Mouse (Mus musculus) intestine, postnatal 0 days (tissue): ENCODE data around the gene Pidd1. TPM values are rescaled to one million over a fixed set of nuclear protein-coding genes. Genes with fewer than 3 reads are reported as not detected.

Experiments used
- ATAC-seq: fragments of 200-750 bp; cut with Nextera tagmentation; 2 replicates; pipeline ENCODE4 v1.8.0; 2017; ENCODE audit warnings: mild to moderate bottlenecking, moderate TSS enrichment, moderate library complexity
- H3K27ac ChIP-seq: fragments of 300-500 bp; sonication (generic); 2 replicates; pipeline ENCODE4 v1.5.1; 2014; ENCODE audit warnings: mild to moderate bottlenecking, low read depth, low read length, moderate library complexity
- H3K27me3 ChIP-seq: fragments of 300-500 bp; sonication (generic); replicated peaks from 2 replicates; pipeline ENCODE4 v1.6.1; 2014; ENCODE audit warnings: low read length, mixed read lengths; ENCODE audit not compliant: control insufficient read depth, insufficient read depth
- H3K36me3 ChIP-seq: fragments of 300-500 bp; sonication (generic); 2 replicates; pipeline ENCODE4 v1.6.1; 2014; ENCODE audit warnings: mild to moderate bottlenecking, moderate library complexity; ENCODE audit not compliant: control insufficient read depth, insufficient read depth
- H3K4me1 ChIP-seq: fragments of 300-500 bp; sonication (generic); replicated peaks from 2 replicates; pipeline ENCODE4 v1.6.1; 2014; ENCODE audit warnings: antibody characterized with exemption, low read length, mixed read lengths; ENCODE audit not compliant: control insufficient read depth, insufficient read depth
- H3K4me2 ChIP-seq: fragments of 300-500 bp; sonication (generic); replicated peaks from 2 replicates; pipeline ENCODE4 v1.6.1; 2014; ENCODE audit warnings: low read depth, mild to moderate bottlenecking, moderate library complexity
- H3K4me3 ChIP-seq: fragments of 300-500 bp; sonication (generic); 2 replicates; pipeline ENCODE4 v1.5.1; 2014; ENCODE audit warnings: low read depth, low read length
- H3K9ac ChIP-seq: fragments of 300-500 bp; sonication (generic); 2 replicates; pipeline ENCODE4 v1.6.1; 2014; ENCODE audit warnings: mild to moderate bottlenecking, low read depth, low read length
- H3K9me3 ChIP-seq: fragments of 300-500 bp; sonication (generic); 2 replicates; pipeline ENCODE4 v1.6.1; 2016; ENCODE audit warnings: mixed run types; ENCODE audit not compliant: control insufficient read depth
- CTCF ChIP-seq: sonication (generic); IDR thresholded peaks from 2 replicates; pipeline ENCODE4 v1.5.1; 2016; ENCODE audit warnings: low read depth, mild to moderate bottlenecking, control low read depth, antibody characterized with exemption, moderate library complexity
- WGBS: fragments of 180-500 bp; shearing (Covaris S2); extraction: QIAGEN DNeasy Blood & Tissue Kit; methylation state at CpG from one replicate; pipeline ENCODE4 v1.1.7; 2014; 5-methylcytosine and 5-hydroxymethylcytosine counted together
- polyA plus RNA-seq: library from polyadenylated mRNA; unstranded; fragments of >200 nt; fragmentation: Nextera tagmentation; extraction: Ambion mirVana; gene quantifications from 2 replicates; pipeline ENCODE4 v1.2.1, GENCODE M21; 2015

The Pidd1 gene
- polyA plus RNA-seq, 1 experiment from 2014 or later, result 1.6 TPM

DNA sequence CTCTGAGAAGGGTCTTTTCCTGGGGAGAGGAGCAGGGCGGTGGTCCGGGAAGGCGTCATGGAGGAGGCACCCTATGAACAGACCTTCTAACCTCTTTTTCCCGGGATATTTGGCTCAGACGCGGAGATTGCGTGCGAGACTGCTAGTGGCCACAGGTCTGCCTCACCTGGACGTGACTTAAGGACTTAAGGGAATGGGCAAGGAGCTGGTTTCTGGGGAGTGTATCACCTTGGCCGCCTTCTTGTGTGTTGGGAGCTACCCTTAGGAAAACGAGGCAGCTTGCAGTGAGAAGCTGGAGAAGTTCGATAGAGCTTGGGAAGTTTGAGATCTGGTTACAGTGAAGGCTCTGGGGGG lies 32.0 kb upstream of the Pidd1 start:
- WGBS, result 3% methylated on average over 12 of the region's 12 CpGs
- Histone ChIP-seq H3K36me3 (peaks cover 17% of the 10 kb centered on the region), H3K4me3 (peak overlapping the region; percentile 62), H3K27ac (peak overlapping the region; percentile 87), H3K9ac (peak overlapping the region; percentile 59), H3K4me1 (peaks cover 10% of the 10 kb centered on the region; the same call in 1 of the 2 replicates), H3K4me2 (peak overlapping the region; percentile 98), H3K27me3 (no peaks in the 10 kb centered on the region), H3K9me3 (no peaks in the 10 kb centered on the region)
- ATAC-seq, result no peak; the same call in 1 of the 2 replicates
- TF ChIP-seq CTCF, result no peak

DNA sequence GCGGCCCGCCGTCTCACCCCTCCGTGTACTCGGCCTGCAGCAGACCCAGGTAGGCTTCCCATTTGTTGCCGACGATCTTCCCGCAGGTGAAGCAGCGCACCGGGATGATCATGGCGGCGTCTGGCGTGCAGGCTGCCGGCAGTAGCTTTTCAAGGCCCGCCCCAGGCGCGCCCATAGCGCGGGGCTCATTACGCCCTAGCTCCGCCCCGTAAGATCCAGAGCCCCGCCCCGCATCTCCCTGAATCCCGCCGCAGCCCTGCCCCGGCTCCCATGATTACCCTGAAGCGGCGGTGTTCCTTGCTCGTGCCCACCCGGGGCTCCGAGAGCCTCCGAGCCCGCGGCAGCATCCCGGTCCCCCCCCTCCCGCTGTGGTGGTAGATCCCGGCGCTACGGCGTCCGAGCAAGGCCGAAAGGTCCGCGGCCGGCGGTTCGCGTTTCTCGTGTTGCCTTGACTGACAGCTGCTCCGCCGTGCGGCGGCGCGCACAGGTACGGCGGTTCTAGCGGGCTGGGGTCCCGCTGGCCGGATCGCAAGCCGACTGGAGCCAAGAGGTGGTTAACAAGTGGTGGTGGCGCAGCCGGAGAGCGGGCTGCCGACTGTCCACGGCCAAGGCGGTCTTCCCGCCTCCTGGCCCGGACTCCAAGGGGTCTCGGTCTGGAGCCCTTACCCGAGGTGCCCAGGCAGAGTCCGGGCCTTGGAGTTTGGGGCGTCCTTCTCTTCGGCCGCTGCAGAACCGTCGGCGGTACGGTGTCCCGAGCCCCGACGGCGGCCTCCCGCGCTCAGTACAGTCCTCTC lies 31.4 kb upstream of the Pidd1 start, which contains the start of the genes Polr2l and Tspan4:
Gene Polr2l, minus strand, starts transcription at position 122 of the 794 bp plus-strand sequence.
Gene Tspan4, plus strand, starts transcription at position 230 of the 794 bp plus-strand sequence.
- no peaks in the 10 kb centered on the region for H3K9me3 ChIP-seq
- under 1% methylated on average over 87 of the region's 87 CpGs for WGBS
- no peaks in the 10 kb centered on the region for H3K27me3 ChIP-seq
- TF ChIP-seq CTCF, result peak; percentile 36
- H3K4me3 ChIP-seq, result peak within 1 kb of the TSS; percentile 62
- H3K36me3 ChIP-seq, result peaks cover 22% of the 10 kb centered on the region
- peak within 1 kb of the TSS; percentile 87 for H3K27ac ChIP-seq
- peaks cover 10% of the 10 kb centered on the region; the same call in 1 of the 2 replicates for H3K4me1 ChIP-seq
- H3K9ac ChIP-seq, result peak within 1 kb of the TSS; percentile 59
- peak; percentile 71 for ATAC-seq
- peak within 1 kb of the TSS; percentile 98 for H3K4me2 ChIP-seq

DNA sequence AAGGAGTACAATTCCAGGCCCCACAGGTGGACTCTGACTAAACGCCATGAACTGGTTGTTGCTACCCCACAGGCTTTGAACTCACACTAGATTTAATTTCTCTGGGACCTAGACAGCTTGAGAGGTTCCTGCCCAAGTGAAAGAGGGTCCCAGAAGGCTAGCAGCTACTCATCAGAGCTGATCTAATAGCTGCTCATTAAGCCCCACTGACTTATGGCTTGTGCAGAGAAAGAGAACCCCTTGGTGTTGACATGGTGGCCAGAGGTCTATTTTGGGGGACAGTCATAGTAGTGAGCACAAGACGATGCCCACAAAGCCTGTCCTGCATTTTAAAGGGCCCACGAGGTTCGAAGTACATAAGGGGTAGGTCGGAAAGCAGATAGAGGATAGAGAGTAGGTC lies 30.3 kb upstream of the Pidd1 start:
- 6% methylated on average over 5 of the region's 5 CpGs for WGBS
- peak overlapping the region; percentile 62 for H3K4me3 ChIP-seq
- no peak for TF ChIP-seq CTCF
- peaks cover 14% of the 10 kb centered on the region for H3K4me1 ChIP-seq
- peak overlapping the region; percentile 59 for H3K9ac ChIP-seq
- no peaks in the 10 kb centered on the region for H3K9me3 ChIP-seq
- H3K27me3 ChIP-seq, result no peaks in the 10 kb centered on the region
- H3K36me3 ChIP-seq, result peaks cover 31% of the 10 kb centered on the region
- no peak for ATAC-seq
- H3K4me2 ChIP-seq, result peak overlapping the region; percentile 98
- no peak overlapping the region for H3K27ac ChIP-seq

DNA sequence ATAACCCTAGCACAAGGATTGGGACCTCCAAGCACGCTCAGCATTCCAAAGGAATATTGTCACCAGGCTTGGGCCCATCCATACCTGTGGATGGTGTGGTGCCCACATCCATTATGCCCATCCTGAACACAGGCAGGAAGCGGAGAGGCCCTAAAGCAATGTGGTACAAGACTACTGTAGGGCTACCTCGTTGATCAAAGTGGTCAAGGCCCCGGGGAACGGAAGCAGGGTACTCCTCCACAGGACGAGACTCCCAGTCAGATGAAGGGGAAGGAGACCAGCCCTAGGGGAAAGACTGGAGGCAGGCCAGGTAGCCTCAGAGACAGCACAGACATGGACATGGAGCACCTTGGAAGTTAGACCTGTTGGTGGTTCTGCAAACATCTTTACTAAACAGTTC lies 28.9 kb upstream of the Pidd1 start:
- Histone ChIP-seq H3K4me2 (no peak overlapping the region), H3K27me3 (no peaks in the 10 kb centered on the region), H3K4me1 (peaks cover 23% of the 10 kb centered on the region), H3K4me3 (no peak overlapping the region), H3K9me3 (no peaks in the 10 kb centered on the region), H3K27ac (no peak overlapping the region), H3K36me3 (peaks cover 31% of the 10 kb centered on the region), H3K9ac (no peak overlapping the region)
- 82% methylated on average over 6 of the region's 6 CpGs for WGBS
- no peak for TF ChIP-seq CTCF
- ATAC-seq, result no peak

DNA sequence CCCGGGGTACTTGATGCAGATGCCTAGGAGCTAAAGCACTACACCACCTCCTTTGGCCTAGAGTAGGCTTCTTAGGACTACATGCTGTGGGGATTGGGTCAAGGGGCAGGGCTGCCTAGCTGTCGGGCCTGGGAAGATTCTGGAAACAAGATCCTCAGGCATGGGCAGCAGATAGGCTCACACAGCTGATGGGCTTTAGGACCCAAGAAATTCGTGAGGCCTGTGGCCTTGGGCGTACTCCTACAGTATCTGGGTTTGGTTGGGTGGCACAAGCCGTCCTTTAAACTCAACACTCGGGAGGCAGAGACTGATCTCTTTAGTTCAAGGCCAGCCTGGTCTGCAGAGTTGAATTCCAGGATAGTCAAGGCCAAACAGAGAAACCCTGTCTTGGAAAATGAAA lies 28.4 kb upstream of the Pidd1 start:
- 68% methylated on average over 6 of the region's 6 CpGs for WGBS
- Histone ChIP-seq H3K27me3 (no peaks in the 10 kb centered on the region), H3K4me3 (no peak overlapping the region), H3K4me1 (peaks cover 23% of the 10 kb centered on the region), H3K36me3 (peaks cover 31% of the 10 kb centered on the region), H3K4me2 (no peak overlapping the region), H3K9ac (no peak overlapping the region), H3K9me3 (no peaks in the 10 kb centered on the region), H3K27ac (no peak overlapping the region; the same call in 1 of the 2 replicates)
- no peak for TF ChIP-seq CTCF
- no peak for ATAC-seq

DNA sequence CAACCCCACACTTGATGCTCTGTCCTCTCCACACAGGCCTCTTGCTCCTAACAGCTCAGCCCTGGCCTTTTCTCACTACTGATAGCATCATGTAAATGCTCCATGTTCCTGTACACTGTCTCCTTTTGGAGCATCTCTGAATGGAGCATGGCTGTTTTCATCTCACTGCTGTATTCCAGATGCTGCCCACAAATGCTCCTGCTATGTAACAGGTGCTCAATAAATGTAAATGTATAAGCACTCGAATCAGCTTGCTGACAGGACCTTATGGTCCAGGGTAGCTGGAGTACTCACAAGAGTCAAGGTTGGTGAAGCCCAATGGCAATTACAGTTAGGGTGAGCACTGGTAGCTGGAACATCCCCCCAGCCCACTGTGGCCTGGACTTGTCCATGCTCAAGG lies 27.4 kb upstream of the Pidd1 start:
- 86% methylated on average over 1 of the region's 1 CpGs for WGBS
- Histone ChIP-seq H3K4me2 (no peak overlapping the region), H3K36me3 (peaks cover 31% of the 10 kb centered on the region), H3K4me1 (peaks cover 22% of the 10 kb centered on the region), H3K9ac (no peak overlapping the region), H3K4me3 (no peak overlapping the region), H3K27ac (no peak overlapping the region), H3K9me3 (no peaks in the 10 kb centered on the region), H3K27me3 (no peaks in the 10 kb centered on the region)
- no peak for ATAC-seq
- TF ChIP-seq CTCF, result no peak
